Mouse (Mus musculus) frontal cortex, postnatal 10 days (tissue): ENCODE results near the gene Rai1.
A peak's percentile ranks its signal among the peaks of the same experiment; 100 is the strongest.

Source experiments
- DNase-seq, 2 experiments: peaks; one replicate each; pipeline ENCODE4 v3.0.0; 2022; ENCODE audit warnings: low spot score in 2 of 2, mixed read lengths in 1 of 2

Gene Rai1

DNA sequence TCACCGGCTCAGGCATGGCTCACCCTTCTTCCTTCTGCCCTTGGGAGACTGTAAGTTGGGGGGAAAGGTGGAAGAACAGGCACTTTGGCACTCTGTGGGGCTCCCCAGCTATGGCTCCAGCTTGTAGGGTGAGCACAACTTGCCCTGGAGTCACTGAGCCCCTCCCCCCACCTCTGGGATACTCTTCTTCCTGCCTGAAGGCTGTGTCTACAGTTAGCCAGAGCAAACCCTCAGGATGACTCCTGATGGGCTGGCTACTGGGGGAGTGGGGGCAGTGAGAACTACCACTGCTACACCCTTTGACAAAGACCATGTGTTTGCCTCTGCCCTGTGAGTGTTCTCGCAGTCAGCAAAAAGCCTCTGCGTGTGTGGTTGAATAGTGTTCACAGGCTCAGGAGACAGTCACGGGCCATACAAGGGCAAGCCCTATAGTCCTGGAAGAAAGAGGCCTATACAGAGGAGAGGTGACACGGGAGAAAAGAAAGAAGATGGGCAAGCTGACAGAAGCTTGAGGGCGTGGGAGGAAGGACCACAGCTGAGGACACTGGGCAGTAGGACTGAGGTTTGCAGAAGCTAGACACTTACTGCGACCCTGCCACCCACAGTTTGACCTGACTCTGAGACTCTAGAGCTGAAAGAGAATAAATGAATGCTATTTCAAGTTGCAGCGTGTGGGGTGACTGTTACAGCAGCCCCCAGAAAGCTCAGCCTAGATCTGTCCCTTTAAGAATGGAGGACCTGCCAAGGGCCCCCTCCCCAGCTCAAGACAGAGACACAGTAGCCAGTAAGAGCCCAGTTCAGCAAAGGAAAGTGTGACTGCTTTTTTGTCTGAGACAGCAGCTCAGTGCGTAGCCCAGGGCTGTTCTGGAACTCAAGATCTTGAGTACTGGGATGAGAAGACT is 9.7 kb upstream of the Rai1 start:
- DNase-seq, result no peak

DNA sequence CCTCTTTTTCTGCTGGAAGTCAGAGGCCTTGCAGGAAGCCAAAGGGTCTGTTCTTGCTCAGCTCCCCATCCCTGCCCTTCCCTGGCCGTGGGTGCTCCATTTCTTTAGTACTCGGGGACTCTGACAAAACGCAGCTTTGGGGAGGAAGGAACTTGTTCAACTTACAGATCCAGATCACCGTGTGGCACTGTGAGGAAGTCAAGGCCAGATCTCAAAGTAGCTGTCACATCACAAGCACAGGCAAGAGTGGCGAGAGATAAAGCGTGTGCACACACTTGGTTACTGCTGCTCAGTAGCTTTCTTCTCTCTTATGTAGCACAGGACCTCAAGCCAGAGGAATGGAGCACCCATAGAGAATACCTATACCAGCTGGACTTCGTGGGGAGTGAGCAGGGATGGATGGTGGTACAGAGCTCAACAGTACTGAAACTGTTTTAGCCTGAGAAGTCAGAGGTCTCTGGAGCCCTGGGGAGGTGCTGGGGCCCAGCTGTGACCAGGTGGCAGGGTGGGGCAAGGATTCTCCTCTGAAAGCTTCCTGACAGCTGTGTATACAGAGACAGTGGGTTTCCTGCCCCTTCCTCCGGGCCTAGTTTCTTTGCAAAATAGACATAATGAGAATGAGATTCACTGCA is 5.1 kb upstream of the Rai1 start:
- DNase-seq, result no peak

DNA sequence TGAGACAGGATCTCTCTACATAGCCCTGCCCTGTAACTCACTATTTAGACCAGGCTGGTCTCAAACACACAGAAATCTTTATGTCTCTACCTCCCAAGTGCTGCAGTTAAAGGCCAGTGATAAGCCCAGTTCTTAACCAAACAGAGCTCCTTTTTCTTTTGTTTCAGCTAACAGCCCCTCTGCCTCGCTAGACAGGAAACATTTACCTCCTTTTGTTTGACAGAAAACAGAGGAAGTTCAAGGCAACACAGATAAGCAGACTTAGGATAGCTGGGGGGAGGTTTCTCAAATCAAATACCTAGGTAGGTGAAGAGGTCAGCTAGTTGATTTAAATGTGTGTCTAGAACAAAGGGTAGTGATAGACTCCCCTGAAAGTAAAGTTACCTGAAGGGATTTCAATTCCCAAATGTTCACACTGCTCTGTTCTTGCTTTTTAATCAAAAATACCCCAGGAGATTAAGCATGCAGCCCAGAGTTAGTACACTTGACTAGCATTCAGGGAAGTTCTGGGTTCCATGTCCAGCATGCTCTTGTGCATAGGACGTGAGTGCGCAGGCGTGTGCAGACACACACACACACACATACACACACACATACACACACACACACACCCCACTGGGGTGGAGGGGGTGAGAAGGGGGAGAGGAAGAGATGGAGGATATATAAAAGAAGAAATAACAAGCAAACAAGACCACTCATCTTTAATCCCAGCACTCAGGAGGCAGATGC is 3.8 kb upstream of the Rai1 start:
- no peak for DNase-seq

DNA sequence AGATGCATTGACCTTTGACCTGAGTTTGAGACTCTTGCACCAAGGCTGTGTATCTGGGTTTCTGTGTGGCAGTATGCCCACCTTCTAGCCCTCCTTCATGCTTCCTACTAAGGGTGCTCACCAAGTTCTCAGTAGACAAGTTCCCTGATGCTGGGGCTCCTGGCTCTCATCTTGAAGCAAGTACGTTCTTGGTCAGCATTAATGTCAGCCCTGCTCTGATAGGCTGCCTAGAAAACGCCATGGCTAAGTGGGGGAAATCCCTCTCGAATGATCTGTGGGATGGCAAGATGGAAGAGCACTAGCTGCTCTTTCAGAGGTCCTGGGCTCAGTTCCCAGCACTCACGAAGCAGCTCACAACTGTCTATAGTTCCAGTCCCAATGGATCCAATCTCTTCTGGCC is 2.8 kb upstream of the Rai1 start:
- DNase-seq, result no peak

DNA sequence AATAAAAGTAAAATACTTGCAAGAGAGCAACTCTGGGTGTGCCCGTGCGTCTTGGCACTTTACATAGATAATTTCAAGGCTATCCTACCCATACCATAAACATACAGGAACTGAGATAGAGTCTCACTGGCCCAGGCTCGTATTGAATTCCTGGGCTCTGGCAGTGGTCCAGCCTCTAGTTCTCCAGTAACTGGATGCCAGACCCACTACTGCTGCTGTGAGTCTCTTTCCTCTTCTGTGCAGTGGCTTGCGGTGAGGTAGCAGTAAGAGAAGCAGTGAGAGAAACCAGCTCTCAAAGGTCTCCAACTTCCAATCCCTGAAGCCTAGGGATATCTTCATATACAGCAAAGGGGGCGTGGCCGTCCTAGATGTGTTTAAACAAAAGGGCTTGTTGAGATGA is 2.1 kb upstream of the Rai1 start:
- DNase-seq, result no peak

DNA sequence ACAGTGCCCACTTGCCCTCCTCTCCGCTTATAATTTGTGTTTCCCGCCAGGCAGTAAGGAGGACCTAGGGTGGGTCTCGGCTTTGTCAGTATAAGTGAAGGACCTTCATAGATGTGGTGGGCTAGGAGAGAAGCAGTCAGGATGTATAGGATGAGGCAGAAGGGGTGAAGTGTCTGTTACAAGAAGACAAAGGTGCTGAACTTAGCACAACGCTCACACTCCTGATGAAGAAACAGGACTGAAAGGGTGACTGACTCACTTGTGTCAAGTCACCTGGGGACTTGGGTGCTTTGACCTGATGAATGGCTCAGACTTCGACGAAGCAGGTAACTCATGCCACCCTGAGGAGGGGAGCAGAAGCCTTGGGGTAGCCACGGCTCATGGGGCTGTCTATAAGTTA is 1.2 kb upstream of the Rai1 start:
- no peak for DNase-seq

DNA sequence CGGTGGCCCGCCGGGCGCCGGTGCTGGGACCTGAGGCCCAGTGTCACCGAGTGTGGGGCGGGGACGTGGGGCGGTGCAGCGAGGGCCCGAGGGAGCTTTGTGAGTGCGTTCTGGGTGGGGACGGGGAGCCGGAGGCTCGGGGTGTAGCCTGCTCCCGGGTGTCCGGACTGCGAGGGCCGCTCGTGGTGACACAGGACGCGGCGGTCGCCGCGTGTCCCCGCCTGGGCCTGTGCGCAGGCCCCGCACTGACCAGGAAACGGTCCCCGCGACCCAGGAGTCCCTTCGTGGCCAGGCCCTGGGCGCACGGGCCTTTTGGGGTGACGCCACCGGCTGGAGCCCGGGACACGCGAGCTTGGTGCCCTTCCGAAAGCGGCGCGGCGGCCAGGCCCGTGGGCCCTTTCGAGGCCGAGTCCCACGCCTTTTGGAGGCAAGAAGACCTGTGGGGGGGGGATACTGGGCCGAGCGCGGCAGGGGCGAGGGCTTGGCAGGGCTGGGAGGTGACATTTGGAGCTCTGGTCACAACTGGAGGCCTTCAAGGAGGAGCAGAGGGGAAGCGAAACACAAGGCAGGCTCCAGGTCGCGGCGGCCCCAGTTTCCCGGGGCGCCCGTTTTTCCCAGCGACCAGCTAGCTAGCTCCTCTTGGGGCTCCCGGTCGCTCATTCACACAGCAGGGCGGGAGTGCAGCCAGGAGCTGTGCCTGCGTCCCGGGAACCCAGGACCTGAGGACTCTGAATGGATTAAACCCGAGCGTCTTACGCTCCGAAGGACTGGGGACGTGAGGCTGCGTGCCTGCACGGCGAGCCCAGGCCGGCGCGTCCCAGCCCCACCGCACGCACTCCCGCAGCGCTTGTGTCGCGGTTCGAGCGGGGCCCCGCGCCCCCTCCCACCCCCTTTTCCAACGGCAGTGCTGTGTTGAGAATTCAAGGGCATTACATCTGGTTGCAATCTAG is 1.1 kb downstream of the Rai1 start:
- DNase-seq, result peak; percentile 43 to 64

DNA sequence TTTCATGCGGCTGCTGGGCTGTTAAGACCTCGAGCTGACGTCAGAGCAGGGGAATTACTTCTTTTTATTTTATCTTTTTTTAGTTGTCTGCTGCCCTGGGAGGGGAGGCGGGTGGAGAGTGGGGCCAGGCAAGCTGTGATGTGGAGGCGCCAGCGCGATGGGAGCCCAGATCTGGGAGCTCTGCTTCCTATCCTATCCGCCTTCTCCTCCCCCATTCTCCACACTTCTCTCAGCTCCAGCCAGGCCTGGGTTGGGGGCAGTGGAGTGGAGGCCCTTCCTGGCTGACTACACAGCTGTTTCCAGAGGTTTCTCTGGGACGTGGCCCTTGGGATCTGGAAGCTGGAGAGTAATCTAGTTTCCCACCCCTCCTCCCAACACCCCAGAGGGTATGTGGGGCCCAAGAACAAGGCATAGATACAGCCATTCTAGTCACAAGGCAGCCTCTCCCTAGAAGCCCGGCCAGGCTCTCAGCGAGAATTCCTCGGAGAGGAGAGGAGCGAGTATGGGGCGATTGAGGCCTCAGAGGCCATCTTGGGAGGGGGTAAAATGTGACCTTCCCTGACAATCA is 1.8 kb downstream of the Rai1 start:
- peak in 1 of 2 experiments; percentile 68 for DNase-seq

DNA sequence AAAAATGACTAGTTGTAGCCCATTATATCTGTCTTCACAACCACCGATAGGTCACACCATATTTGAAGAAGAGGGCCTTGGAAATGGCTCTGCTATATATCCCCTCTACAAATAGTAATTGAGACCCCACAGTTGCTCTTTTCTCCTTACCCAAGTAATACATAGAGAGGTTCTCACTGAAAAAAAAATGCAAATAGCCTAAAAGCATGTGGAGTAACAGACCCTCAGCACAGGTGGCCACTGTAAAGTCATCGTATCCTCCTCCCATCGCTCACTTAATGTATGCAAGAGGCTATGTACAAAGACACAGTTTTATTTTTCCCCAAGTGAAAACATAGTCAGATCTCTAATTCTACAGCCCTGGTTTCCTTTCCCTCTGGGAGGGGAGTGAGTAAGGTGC is 2.6 kb downstream of the Rai1 start:
- DNase-seq, result no peak

DNA sequence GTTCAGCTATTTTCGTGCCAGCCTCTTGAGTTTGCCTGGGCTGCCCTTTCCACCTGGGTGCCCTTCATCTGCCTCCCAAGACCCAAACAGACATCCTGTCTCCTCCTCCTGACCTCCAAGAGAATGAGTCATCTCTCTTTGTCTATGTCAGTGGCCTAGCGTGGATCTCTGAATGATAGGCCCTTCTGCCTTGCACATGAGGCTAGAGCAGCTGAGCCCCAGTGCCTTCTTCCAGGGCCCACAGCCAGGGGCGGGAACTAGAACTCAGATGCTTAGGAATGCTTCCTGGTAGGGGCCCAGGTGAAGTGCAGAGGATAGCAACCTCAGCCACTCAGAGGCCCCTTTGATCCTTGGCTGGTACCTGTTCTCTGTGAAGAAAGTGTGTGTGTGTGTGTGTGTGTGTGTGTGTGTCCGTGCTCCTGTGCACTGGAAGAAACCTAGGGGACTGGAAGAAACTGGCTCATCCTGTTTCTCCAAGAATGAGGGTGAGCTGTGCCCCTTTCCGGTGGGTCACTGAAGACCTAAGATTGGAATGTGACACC is 3.9 kb downstream of the Rai1 start:
- no peak for DNase-seq

DNA sequence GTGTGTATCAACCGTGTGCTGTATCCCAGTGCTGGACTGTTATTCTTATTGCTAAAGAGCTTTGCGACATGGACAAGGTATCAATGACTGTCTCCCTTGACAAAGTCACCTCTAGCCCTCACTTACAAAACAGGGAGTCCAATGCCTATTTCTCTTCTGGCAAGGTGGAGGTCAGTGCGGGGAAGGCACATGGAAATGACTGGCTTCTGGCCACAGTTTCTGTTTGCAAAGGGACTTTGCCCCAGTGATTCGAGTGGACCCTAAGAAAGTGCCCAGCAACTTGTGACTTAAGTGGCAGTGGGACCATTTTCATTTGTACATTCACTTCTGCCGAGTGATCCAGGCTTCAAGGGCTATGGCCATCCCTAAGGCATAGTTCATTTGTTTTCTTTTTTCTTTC is 5.6 kb downstream of the Rai1 start:
- no peak for DNase-seq

DNA sequence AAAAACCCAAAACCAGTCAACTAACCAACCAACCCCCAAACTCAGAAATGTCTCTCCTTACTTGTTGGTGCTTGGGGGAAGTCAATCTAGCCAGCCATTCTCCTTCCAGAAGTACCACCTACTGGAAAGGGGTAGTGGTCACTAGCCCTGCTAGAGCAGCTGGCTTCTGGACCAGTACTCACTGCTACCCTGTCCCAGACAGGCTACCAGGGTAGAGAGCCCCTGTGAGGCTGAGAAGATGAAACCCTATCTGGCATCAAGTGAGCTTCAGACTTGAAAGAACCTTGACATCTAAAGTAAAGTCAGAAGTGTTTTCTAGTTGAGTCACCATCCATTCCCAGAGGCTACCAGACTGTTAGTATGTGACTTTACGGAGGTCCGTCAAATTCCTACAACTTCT is 6.8 kb downstream of the Rai1 start:
- no peak for DNase-seq

DNA sequence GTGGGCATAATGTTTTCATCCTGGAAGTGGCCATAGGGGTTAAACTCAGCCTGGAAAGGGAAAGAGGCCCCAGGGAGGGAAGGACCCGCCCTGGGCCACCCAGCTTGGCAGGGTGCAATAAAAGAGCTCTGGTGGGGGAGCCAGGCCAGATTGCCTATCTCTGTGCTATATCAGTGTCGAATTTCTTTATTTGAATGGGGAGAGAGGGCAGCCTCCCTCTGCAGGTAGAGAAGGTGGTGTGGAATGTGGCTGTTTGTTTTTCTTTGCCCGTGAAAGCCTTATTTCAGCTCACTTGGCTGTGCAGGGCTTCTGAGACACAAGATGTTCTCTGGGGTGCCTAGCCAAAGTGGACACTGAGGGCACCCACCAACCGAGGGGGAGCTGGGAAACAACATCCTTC is 8.8 kb downstream of the Rai1 start:
- no peak for DNase-seq

DNA sequence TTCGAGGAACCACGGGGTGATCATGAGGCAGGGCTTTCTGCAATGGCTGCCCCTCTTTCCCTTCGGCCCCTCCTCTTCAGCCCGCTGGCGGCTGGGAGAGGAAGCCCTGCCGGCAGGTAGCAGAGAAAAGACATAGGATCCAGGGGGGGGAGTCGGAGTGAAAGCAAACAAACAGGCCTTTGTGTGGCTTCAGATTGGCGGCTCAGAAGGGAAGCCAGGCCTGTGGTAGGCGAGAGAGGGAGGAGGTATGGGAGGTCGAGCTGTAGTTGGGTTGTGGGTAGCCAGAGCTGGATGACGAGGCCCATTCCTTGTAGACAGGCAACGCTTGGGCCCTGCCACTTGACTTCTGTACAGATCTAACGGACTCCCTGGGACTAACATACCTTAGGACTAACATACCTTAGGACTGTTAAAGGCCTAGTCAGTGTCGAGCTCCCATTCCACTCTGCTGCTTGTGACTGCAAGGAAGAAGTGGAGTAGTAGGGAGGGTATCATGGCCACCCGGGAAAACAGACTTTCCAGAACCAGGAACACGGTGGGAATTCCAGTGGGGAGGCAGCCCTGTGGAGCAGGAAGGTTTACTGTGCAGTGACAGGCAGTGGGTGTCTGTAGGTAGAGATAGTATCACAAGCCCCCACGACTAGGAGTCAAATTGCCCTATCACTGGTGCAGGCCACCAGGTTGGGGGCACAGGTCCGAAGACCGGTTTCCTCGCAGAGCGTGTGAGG is 9.6 kb downstream of the Rai1 start:
- DNase-seq, result peak in 1 of 2 experiments; percentile 36

DNA sequence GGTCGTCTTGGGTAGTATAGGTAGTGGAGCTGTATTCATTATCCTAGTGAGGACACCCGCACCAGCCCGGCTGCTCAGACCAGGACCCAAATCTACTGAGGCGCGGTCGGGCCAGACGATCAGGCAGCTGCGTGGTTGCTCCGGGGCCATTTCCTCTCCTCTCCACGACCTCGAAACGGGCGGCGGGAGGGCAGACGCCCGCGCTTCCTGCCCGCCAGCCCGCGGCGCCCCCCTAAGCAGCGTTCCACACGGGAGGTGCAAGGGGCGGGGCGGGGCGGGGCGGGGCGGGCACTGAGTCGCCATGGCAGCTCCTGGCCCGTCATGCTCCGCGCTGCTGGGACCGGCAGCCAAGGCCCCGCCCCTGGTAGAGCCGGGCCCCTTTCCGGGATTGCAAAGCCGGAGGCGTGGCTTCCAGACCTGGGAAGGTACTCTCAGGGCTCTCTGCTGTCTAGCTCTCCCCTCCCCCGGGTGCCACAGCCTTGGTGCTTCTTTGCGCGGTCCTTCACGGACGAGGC is 10.3 kb downstream of the Rai1 start:
- DNase-seq, result peak; percentile 84 to 87

DNA sequence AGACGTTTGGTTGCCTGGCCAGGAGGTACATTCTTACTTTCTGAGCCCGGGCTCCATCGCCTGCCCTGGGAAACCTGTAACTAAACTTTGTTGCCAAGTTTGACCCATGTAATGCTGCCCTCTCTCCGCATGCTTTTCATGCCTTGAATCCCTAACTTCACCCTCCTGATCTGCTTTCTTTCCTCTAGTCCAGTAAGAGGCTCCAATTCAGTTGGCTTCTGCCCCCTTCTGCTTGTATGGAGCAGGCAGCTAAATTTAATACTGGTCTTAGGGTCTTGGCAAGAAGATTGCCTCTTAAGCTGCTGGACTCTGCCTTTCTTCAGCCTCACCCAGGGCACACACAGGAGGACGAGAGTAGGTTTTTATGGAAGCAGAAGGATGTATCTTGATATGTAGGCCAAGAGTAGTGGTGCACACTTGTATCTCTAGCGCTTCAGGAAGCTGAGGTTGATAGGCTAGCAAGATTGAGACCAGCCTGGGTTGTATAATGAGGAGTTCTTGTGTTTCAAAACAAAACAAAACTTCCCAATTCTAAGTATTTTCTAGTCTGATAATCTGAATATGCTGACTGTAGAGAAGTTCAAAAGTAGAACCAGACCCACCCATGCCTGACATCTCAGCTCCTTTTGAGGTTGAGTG is 10.9 kb downstream of the Rai1 start:
- no peak for DNase-seq

DNA sequence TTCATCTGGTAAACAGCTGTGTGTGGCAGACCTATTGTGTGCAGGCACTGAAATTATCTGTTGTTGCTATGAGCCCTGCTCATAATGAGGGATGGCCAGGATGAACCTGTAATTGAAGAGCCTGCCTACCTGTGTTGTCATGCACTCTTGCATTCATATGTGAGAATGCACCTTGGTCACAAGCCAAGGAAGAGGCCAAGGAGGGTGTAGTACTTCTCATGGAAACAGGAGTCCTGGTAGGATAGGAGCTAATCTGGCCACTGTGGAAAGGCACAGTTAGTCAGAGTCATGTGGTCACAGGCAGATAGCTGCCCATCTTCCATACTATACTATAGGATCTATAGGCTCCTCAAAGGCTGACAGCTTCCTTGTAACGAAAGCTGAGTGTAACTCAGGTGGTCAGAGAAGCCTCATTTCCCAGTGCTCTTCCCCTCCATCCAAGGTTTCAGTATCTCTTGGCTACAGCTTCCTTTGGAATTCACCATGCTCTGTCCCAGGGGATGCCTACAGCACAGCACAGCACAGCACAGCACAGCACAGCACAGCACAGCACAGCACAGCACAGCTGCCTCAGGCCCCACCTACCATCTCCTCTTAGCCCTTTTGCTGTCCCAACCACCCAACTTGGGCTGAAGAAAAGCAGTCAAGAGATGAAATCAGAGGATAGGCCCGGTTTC is 15.9 kb downstream of the Rai1 start:
- no peak for DNase-seq

DNA sequence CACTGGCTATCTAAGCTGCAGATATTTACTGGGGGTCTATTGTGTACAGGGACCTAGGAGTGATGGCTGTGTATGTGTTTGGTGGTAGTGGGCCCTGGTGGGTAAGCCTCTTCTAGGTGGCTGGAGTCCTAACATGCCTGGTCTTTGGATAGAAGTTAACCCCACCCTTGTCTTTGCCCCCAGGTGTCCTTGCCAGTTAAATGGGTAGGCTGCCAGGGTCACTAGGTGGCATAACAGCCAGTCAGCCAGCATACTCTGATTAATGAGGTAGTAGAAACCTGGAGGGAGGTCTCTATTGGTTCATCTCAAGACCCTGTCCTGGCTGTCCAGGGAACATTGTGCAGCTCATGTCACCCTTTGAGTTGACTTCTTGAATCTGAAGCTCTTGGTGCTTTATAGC is 17.8 kb downstream of the Rai1 start:
- DNase-seq, result no peak

DNA sequence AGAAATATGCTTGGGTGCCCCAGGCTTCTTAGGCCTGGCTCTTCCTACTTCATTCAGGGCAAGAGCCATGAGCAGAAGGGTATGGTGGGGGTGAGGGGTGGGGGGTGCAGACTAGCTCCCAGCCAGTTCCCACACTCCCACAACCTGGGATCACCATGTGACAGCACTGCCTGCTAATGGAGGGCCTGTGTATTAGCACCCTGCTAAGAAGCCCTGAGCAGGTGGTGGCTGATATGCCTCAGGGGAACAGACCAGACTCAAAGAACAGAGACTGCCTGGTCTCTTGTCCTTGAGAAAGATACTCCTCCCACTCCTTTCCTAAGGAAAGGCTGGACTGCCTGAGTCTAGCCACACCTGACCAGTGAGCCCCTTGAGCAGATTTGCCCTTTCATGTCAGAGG is 22.2 kb downstream of the Rai1 start:
- no peak for DNase-seq
